Mouse (Mus musculus): ENCODE measurements around the gene Grm3.

Grm3 gene

GRCm38 (mm10) chr5:9623095-9623459 is 101.9 kb downstream of the Grm3 start:
- DNase-seq (ENCODE audit: low spot score), result no peak

- DNase-seq (ENCODE audit: low spot score), result no peak
Measured at GRCm38 (mm10) chr5:9622264-9623094, 102.5 kb downstream of the Grm3 start.

- DNase-seq (ENCODE audit: low spot score), result no peak
Measured at GRCm38 (mm10) chr5:9621417-9622067, 103.4 kb downstream of the Grm3 start.

GRCm38 (mm10) chr5:9579021-9579420 is 145.9 kb downstream of the Grm3 start:
- no peak for DNase-seq (ENCODE audit: low spot score)

- DNase-seq (ENCODE audit: low spot score), result no peak
Measured at GRCm38 (mm10) chr5:9578571-9578970, 146.4 kb downstream of the Grm3 start.

- no peak for DNase-seq (ENCODE audit: low spot score)
Measured at GRCm38 (mm10) chr5:9570946-9571345, 154.0 kb downstream of the Grm3 start.

GRCm38 (mm10) chr5:9557706-9558105 is 167.3 kb downstream of the Grm3 start:
- no peak for DNase-seq (ENCODE audit: low spot score)

- DNase-seq (ENCODE audit: low spot score), result no peak
Measured at GRCm38 (mm10) chr5:9540822-9541557, 184.0 kb downstream of the Grm3 start.

GRCm38 (mm10) chr5:9525507-9525906 is 199.5 kb downstream of the Grm3 start:
- no peak for DNase-seq (ENCODE audit: low spot score)

GRCm38 (mm10) chr5:9511027-9511426 is 213.9 kb downstream of the Grm3 start:
- no peak for DNase-seq (ENCODE audit: low spot score)

- DNase-seq (ENCODE audit: low spot score), result no peak
Measured at GRCm38 (mm10) chr5:9497235-9497634, 227.7 kb downstream of the Grm3 start.

GRCm38 (mm10) chr5:9495456-9495855 is 229.5 kb downstream of the Grm3 start:
- no peak for DNase-seq (ENCODE audit: low spot score)

GRCm38 (mm10) chr5:9477587-9477986 is 247.4 kb downstream of the Grm3 start:
- DNase-seq (ENCODE audit: low spot score), result no peak

- DNase-seq (ENCODE audit: low spot score), result no peak
Measured at GRCm38 (mm10) chr5:9453298-9453697, 271.7 kb downstream of the Grm3 start.

GRCm38 (mm10) chr5:9449570-9449969 is 275.4 kb downstream of the Grm3 start:
- DNase-seq (ENCODE audit: low spot score), result no peak

- no peak for DNase-seq (ENCODE audit: low spot score)
Measured at GRCm38 (mm10) chr5:9448931-9449330, 276.0 kb downstream of the Grm3 start.

GRCm38 (mm10) chr5:9446146-9446545 is 278.8 kb downstream of the Grm3 start:
- DNase-seq (ENCODE audit: low spot score), result no peak
